Mouse (Mus musculus): ENCODE data around the gene Prlhr.

Gene Prlhr

GRCm38 (mm10) chr19:60468254-60468762 is at the start of gene Prlhr:
Gene Prlhr, minus strand, starts transcription at chr19:60468304.
- DNase-seq (ENCODE audit: low spot score in 2 of 2), result no peak

GRCm38 (mm10) chr19:60515064-60515463 is 47.0 kb upstream of the Prlhr start:
- DNase-seq (ENCODE audit: low spot score in 2 of 2), result no peak

GRCm38 (mm10) chr19:60513431-60513830 is 45.3 kb upstream of the Prlhr start:
- peak in 1 of 2 experiments; percentile 13 for DNase-seq (ENCODE audit: low spot score in 2 of 2)

- DNase-seq (ENCODE audit: low spot score in 2 of 2), result no peak
Measured at GRCm38 (mm10) chr19:60500209-60500608, 32.1 kb upstream of the Prlhr start.

GRCm38 (mm10) chr19:60497171-60497570 is 29.1 kb upstream of the Prlhr start:
- DNase-seq (ENCODE audit: low spot score in 2 of 2), result no peak

- DNase-seq (ENCODE audit: low spot score in 2 of 2), result no peak
Measured at GRCm38 (mm10) chr19:60495772-60496171, 27.7 kb upstream of the Prlhr start.

GRCm38 (mm10) chr19:60489566-60489965 is 21.5 kb upstream of the Prlhr start:
- no peak for DNase-seq (ENCODE audit: low spot score in 2 of 2)

- DNase-seq (ENCODE audit: low spot score in 2 of 2), result no peak
Measured at GRCm38 (mm10) chr19:60485261-60485660, 17.2 kb upstream of the Prlhr start.

GRCm38 (mm10) chr19:60478859-60479258 is 10.8 kb upstream of the Prlhr start:
- DNase-seq (ENCODE audit: low spot score in 2 of 2), result no peak

GRCm38 (mm10) chr19:60477788-60478187 is 9.7 kb upstream of the Prlhr start:
- DNase-seq (ENCODE audit: low spot score in 2 of 2), result no peak

GRCm38 (mm10) chr19:60468846-60469245 is 742 bp upstream of the Prlhr start:
- DNase-seq (ENCODE audit: low spot score in 2 of 2), result no peak

GRCm38 (mm10) chr19:60467588-60468007 is 506 bp downstream of the Prlhr start:
- no peak for DNase-seq (ENCODE audit: low spot score in 2 of 2)

- peak; percentile 27 to 55 for DNase-seq (ENCODE audit: low spot score in 2 of 2)
Measured at GRCm38 (mm10) chr19:60466953-60467570, 1.0 kb downstream of the Prlhr start.

GRCm38 (mm10) chr19:60465726-60466125 is 2.4 kb downstream of the Prlhr start:
- no peak for DNase-seq (ENCODE audit: low spot score in 2 of 2)

- peak; percentile 64 to 74 for DNase-seq (ENCODE audit: low spot score in 2 of 2)
Measured at GRCm38 (mm10) chr19:60463896-60464295, 4.2 kb downstream of the Prlhr start.

GRCm38 (mm10) chr19:60463440-60463839 is 4.7 kb downstream of the Prlhr start:
- no peak for DNase-seq (ENCODE audit: low spot score in 2 of 2)

- no peak for DNase-seq (ENCODE audit: low spot score in 2 of 2)
Measured at GRCm38 (mm10) chr19:60461476-60461875, 6.6 kb downstream of the Prlhr start.

- DNase-seq (ENCODE audit: low spot score in 2 of 2), result no peak
Measured at GRCm38 (mm10) chr19:60459680-60460079, 8.4 kb downstream of the Prlhr start.

GRCm38 (mm10) chr19:60459071-60459470 is 9.0 kb downstream of the Prlhr start:
- DNase-seq (ENCODE audit: low spot score in 2 of 2), result no peak

- no peak for DNase-seq (ENCODE audit: low spot score in 2 of 2)
Measured at GRCm38 (mm10) chr19:60455791-60456190, 12.3 kb downstream of the Prlhr start.

- no peak for DNase-seq (ENCODE audit: low spot score in 2 of 2)
Measured at GRCm38 (mm10) chr19:60440531-60440930, 27.6 kb downstream of the Prlhr start.

GRCm38 (mm10) chr19:60440083-60440482 is 28.0 kb downstream of the Prlhr start:
- no peak for DNase-seq (ENCODE audit: low spot score in 2 of 2)

GRCm38 (mm10) chr19:60437566-60438241 is 30.4 kb downstream of the Prlhr start:
- DNase-seq (ENCODE audit: low spot score in 2 of 2), result no peak
